8 mouse cellular contexts compared by ENCODE assay signal in genomic region chr10:34297299-34297979, GRCm38 (mm10). TPM values are rescaled to one million over a fixed set of nuclear protein-coding genes. Genes with fewer than 3 reads are reported as not detected.
DNase-seq lines count a peak whose midpoint lies in the region; ATAC-seq lines count a peak whose summit lies in the region.

Gene Tspyl4 (plus strand): TSS chr10:34297442.

- DNase-seq in WW6 (ENCODE audit: low read depth, low spot score) = peak; percentile 86
- DNase-seq in cerebellum, postnatal 36 days = peak; percentile 92 to 93
- DNase-seq in frontal cortex, postnatal 25 days (ENCODE audit: low spot score in 2 of 2) = peak; percentile 80 to 90
- peak; percentile 98 for DNase-seq in hindbrain, embryonic 14.5 days (ENCODE audit: low spot score)
- peak; percentile 81 to 90 for DNase-seq in layer of hippocampus, postnatal 25 days (ENCODE audit: extremely low spot score in 1 of 2, low spot score in 1 of 2)
- peak; percentile 93 for DNase-seq in lung, postnatal 14 days
- peak; percentile 83 for DNase-seq in ovary, postnatal 36 days (ENCODE audit: low spot score)
- peak; percentile 96 for DNase-seq in thymus, postnatal 14 days

- peak within 1 kb of the TSS; percentile 91 for H3K9ac ChIP-seq in hindbrain, embryonic 14.5 days

- H3K4me1 ChIP-seq in hindbrain, embryonic 14.5 days (replicated peaks; ENCODE audit: control insufficient read depth, insufficient read depth, low read length) = peaks cover 37% of the 10 kb centered on the region

- H3K27me3 ChIP-seq in hindbrain, embryonic 14.5 days (ENCODE audit: control insufficient read depth, insufficient read depth, low read length) = no peaks in the 10 kb centered on the region

- peak within 1 kb of the TSS; percentile 74 for H3K4me3 ChIP-seq in hindbrain, embryonic 14.5 days (replicated peaks; ENCODE audit: low read length)

- peak within 1 kb of the TSS; percentile 93 for H3K4me2 ChIP-seq in hindbrain, embryonic 14.5 days (replicated peaks)

- under 1% methylated on average over 38 of the region's 38 CpGs for WGBS in hindbrain, embryonic 14.5 days

- peak; percentile 98 for ATAC-seq in hindbrain, embryonic 14.5 days (ENCODE audit: low FRiP score)

- no peaks in the 10 kb centered on the region for H3K9me3 ChIP-seq in hindbrain, embryonic 14.5 days (ENCODE audit: control insufficient read depth, low read length)

- H3K36me3 ChIP-seq in hindbrain, embryonic 14.5 days (replicated peaks; ENCODE audit: control insufficient read depth, insufficient read depth) = 0 out of 2 replicates have a peak, but pooled peaks cover 3% of the 10 kb centered on the region

- H3K27ac ChIP-seq in hindbrain, embryonic 14.5 days = peak within 1 kb of the TSS; percentile 99

RNA-seq across cellular contexts. Expression of gene Tspyl4, which starts in this region (rescaled TPM):
- polyA plus RNA-seq in hindbrain, embryonic 14.5 days (2014; fragmentation: Nextera tagmentation; extraction: Ambion mirVana) = 167 and 184 TPM in 2 replicates
- 100 to 1,000 TPM; 342 to 371 TPM for total RNA-seq in layer of hippocampus, postnatal 25 days (2021)

Comparison
In these comparisons a context has a peak if more than half of its experiments do, and no peak if none do; other contexts are left out.
1. Peak in every context shown above with its lines: DNase-seq, ATAC-seq, H3K4me3 ChIP-seq and H3K27ac ChIP-seq.